Mouse (Mus musculus) v-Abl transformed pro-B cells (cell line): Measurements from ENCODE around the gene Zfp961.
"Not testable (repeated sequence)": the region's sequence is repeated elsewhere in the genome, so short reads cannot be mapped to it uniquely, and the experiment has no call there.

Experiments used
- in situ Hi-C, 2 experiments: fragments of 400-800 bp; cut with MboI; formaldehyde crosslinking; loops; one replicate each; pipeline ENCODE4 v1.15.1; 2025; ENCODE audit not compliant: unreplicated experiment in 2 of 2

Gene Zfp961

DNA sequence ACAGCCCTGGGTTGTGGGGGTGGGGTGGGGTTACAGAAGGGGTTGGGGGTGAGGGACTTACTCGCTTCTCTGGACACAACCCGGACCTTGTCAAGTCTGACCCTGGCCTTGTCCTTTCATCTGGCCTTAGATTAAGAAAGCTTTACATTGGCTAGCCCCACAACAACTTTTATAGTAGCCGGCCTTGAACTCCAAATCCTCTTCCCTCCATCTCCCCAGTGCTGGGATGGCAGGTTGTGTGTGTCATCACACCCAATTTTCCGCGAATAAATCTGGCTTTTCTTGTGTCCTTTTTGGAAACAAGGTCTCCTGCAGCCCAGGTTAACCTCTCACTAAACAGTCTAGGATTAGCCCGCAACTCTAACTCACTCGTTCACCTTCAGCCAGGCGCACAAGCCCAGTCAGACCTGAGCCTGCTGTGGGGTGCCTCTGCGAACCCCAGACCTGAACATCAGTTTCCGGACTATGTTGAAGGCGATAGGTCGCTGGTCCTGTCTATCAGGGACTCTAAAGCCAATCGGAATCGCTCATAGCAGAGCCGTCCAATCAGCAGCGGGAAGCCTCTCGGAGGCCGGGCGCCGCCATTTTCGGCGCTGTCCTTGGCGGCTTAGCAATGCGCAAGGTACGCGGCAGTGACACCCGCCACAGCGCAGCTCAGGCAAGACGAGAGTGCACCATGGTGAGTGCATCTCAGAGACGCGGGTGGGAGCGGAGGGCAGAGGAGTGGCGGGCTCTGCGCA is at the start of gene Zfp961:
Zfp961 (plus strand) TSS at position 557 of the 740 bp plus-strand sequence.
- in situ Hi-C loops, result no loop called here

DNA sequence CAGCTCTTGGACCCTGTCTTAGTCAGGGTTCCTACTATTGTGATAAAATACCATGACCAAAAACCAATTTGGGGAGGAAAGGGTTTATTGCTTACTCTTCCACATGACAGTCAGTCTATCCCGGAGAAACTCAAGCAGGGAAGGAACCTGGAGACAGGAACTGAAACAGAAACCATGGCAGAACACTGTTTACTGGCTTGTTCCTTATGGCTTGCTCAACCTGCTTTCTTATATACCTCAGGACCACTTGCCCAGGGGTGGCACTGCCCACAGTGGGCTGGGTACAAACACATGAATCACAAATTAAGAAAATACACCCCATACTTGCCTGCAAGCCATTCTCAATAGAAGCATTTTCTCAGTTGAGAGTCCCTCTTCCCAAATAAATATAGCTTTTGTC is 47.8 kb upstream of the Zfp961 start:
- in situ Hi-C loops, result not testable (repeated sequence)

GRCm38 (mm10) chr8:71906809-71907208 is 44.0 kb upstream of the Zfp961 start:
- in situ Hi-C loops, result no loop called here

GRCm38 (mm10) chr8:71907798-71908257 is 43.0 kb upstream of the Zfp961 start:
- in situ Hi-C loops, result no loop called here

GRCm38 (mm10) chr8:71908309-71909261 is 42.3 kb upstream of the Zfp961 start, which contains the start of the genes Zfp882 and Zfp617:
Gene Zfp882 (plus strand): TSS chr8:71908608.
Gene Zfp617 (plus strand): TSS chr8:71908635.
- in situ Hi-C loops, result no loop called here

DNA sequence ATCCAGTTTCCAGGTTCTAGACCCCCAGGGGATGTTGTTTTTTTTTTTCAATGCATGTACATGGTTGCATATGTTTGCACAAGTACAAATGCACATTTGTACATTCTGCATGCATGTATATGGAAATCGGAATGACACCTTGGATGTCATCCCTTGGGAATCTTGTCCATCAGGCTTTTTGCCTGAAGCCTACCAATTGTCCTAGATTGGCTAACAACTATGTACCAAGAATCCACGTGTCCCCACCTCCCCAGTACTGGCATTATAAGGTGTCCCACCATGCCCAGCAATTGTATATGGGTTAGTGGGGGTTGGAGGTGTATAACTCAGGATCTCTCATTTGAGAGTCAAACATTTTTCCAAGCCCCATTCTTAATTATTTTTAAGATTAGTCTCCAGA is 38.6 kb upstream of the Zfp961 start:
- in situ Hi-C loops, result no loop called here

GRCm38 (mm10) chr8:71922567-71923401 is 28.1 kb upstream of the Zfp961 start:
- in situ Hi-C loops, result no loop called here

DNA sequence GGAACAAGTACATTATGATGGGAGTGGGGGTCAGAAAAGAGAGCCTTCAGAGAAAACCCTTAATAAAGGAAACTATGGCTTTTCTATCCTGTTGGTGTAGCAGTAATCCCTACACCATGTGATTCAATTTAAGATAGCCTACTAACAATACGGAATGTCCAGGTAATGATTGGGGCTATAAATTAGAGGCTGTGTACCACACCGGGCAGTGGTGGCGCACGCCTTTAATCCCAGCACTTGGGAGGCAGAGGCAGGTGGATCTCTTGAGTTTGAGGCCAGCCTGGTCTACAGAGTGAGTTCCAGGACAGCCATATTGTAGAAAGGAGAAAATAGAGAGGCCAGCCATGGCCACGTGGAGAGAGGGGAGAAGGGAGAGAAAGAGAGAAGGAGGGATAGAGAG is 25.0 kb upstream of the Zfp961 start:
- in situ Hi-C loops, result no loop called here

DNA sequence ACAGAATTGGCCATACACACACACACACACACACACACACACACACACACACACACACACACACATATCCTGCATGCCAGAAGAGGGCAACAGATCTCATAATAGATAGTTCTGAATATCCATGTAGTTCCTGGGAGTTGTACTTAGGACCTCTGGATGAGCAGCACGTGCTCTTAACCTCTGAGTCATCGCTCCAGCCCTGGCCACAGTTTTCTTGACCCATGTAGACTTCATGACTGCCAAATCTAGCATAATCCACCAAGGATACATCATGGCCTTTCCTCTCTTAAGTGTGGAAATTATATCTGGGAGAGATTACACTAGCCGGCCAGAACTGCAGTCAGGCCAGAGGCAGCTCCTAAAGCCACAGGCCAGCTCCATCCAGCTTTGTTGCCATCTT is 24.3 kb upstream of the Zfp961 start:
- in situ Hi-C loops, result no loop called here

DNA sequence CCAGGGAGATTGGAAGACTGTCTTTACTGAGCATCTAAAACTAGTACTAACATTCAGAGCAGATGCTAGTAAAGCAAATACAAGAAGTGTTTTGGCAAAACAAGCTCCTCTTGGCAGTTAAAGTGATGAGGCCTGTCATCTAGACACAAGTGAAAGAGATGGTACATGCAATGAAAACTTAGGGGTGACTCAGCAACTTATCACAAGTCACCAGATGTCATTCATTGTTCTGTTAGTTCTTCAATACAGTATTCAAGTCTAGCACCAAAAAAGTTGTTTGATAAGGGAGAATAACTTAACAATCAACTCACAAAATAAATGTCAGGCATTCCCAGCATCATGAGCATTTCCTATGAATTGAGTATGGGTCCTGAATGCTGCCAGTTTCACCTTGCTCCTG is 23.1 kb upstream of the Zfp961 start:
- in situ Hi-C loops, result no loop called here

- in situ Hi-C loops, result not testable (repeated sequence)
Observed at GRCm38 (mm10) chr8:71938037-71938436, 12.8 kb upstream of the Zfp961 start.

GRCm38 (mm10) chr8:71940293-71941208 is 10.3 kb upstream of the Zfp961 start:
- in situ Hi-C loops, result loop anchor here in 1 of 2 experiments (10.0 kb wide), 1 partner anchor 164 kb away; the partner anchor contains the start of gene Olfr374

DNA sequence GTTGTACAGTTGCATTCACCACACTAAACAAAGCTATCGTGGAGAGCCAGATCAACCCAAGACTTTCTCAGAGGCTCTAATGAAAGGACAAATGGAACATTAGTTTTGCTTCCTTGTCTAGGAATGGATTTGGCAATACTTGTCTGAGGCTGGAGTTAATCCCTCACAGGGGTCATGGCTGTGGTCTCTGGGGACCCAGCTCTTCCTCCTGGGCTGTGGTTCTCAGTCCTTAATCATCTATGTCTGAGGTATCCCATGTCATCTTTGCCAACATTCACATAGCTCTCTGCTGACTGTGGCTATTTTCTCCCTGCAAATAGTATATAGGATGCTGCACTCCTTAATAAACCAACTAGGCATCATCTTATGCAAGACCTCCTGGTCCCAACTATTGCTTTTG is 9.1 kb upstream of the Zfp961 start:
- in situ Hi-C loops, result loop anchor here in 1 of 2 experiments (10.0 kb wide), 1 partner anchor 163 kb away; the partner anchor contains the start of gene Olfr374

DNA sequence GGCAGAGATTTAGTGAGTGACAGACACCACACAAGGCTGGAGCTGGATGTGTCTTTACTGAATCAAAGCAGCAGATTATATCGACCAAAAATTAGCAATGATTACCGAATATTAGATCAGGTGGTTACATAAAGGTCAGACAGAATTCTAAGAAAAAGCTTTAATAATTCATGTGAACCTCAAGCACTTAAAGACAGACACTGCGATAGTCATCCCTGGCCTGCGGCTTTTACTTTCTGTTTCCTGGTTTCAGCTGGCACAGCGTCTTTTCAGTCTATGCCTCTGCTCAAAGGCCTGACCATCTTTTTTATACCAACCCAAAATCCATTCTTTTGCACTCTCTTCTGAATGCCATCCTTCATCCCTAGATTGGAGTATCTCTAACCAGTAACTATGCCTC is 2.2 kb upstream of the Zfp961 start:
- in situ Hi-C loops, result loop anchor here in 1 of 2 experiments (10.0 kb wide), 1 partner anchor 156 kb away; the partner anchor contains the start of gene Olfr374

DNA sequence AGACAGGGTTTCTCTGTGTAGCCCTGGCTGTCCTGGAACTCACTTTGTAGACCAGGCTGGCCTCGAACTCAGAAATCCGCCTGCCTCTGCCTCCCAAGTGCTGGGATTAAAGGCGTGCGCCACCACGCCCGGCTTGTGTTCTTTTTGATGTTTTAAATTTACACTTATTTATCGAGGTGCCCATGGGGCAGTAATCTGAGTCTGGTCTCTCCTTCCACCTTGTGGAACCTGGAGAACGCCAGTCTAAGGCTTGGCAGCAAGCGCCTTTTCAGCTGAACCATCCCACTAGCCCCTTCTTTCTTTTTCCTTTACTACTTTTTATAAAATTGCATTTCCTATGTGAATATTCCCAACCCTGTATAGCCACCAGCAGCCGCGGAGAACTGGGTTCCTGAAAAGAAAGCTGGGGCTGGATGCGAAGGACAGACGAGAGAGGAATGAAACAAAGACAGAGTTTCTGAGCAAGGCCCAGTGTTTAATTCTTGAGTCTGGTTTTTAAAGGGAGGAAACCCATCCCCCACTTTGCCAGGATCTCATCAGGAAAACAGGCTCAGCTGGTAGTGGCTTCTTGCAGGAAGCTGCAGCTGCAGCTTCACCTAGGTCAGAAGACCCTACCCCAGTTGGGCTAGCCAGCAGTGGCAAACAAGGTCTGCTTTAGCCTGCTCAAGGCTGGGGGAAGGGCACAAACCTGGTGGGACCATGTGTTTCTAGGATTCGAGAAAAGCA is 761 bp downstream of the Zfp961 start:
- in situ Hi-C loops, result no loop called here

DNA sequence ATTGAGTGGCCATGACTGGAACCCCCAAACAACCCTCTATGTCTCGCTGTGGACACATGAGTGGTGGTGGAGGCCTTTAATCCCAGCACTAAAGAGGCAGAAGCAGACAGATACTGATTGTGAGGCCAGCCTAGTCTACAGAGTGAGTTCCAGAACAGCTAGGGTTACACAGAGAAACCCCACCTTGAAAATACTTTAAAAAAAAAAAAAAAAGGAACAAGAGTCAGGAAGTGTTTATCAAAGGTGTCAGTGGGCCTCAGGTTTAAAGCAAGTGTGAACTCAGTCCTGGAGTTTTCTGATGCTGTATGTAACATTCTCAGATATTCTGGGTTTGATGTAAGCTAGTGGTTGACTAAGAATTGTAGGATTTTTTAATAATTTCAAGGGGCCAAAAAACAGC is 1.7 kb downstream of the Zfp961 start:
- in situ Hi-C loops, result no loop called here

- in situ Hi-C loops, result not testable (repeated sequence)
Observed at GRCm38 (mm10) chr8:71952961-71953700, 2.3 kb downstream of the Zfp961 start.

DNA sequence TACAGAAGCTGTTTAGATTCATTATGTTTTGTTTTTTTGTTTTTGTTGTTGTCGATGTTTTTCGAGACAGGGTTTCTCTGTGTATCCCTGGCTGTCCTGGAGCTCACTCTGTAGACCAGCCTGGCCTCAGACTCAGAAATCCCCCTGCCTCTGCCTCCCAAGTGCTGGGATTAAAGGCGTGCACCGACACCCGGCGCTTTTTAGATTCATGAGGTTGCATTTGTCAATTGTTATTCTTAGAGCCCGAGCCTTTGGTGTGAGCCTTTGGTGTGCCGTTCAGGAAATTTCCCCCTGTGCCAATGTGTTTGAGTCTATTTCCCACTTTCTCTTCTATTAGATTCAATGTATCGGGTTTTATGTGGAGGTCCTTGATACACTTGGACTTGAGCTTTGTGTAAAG is 3.8 kb downstream of the Zfp961 start:
- in situ Hi-C loops, result no loop called here
